Mouse (Mus musculus) cortical plate, adult 2 months (tissue): ENCODE results near the gene Fam24a.

Experiments
- CTCF ChIP-seq: fragments of 200-500 bp; IDR thresholded peaks from 2 replicates; pipeline ENCODE4 v1.5.1; 2011; ENCODE audit warnings: mild to moderate bottlenecking, control low read depth, low read length; ENCODE audit not compliant: insufficient read depth; ENCODE audit errors: extremely low read depth
- POLR2A ChIP-seq: fragments of 200-500 bp; IDR thresholded peaks from 2 replicates; pipeline ENCODE4 v1.6.1; 2011; ENCODE audit warnings: mild to moderate bottlenecking, low read length, control low read depth; ENCODE audit not compliant: insufficient read depth; ENCODE audit errors: extremely low read depth

DNA sequence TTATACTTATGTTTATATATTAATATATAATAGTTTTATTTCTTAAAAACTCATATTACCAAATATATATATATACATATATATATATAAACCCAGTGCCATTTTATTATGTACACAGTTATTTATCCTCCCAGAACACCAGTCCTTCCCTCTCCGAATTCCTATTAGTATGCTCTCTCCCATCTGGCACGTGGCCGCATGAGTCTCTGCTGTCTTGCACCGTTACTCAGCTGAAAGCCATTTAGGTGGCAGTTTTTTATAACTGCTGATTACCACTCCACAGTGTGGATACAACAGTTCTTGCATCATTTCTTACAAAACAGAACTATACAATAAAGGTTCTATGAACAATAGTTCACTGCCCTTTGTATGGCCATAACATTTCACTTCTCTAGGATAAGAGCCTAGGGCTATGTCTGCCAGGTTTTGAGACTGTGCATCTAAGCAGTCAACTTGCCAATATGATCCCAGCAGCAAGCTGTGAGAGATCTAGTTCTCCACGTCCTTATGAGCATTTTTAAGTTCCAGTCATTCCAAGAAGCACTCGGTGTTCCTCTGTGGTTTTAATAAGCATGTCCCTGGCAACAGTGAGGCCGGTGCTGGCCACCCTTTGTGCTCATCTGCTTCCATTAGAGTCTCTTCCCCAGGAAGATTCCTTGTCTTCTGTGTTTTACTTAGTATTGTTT lies 12.3 kb downstream of the Fam24a start:
- TF ChIP-seq CTCF (no peak), POLR2A (no peak)
